Mouse (Mus musculus) adrenal gland, postnatal 25 days (tissue): ENCODE measurements around the gene Ing2. TPM values are rescaled to one million over a fixed set of nuclear protein-coding genes. Genes with fewer than 3 reads are reported as not detected.

Experiments used
- total RNA-seq: library from RNA; stranded (reverse); gene quantifications from 2 replicates; pipeline ENCODE4 v1.2.3, GENCODE M21; 2021

Gene Ing2
- total RNA-seq, 1 experiment from 2014 or later: 26.8 TPM

Other genes starting within 250 kb of the Ing2 start
- 13.2 and 13.6 TPM in 2 replicates for gene Stox2, start 229.2 kb downstream of the Ing2 start, total RNA-seq
- gene Trappc11, start 142.1 kb downstream of the Ing2 start, total RNA-seq: 37.2 and 44.1 TPM in 2 replicates
- gene Rwdd4a, start 141.9 kb downstream of the Ing2 start, total RNA-seq: 45.0 and 45.6 TPM in 2 replicates
- gene Cdkn2aip, start 38.4 kb upstream of the Ing2 start, total RNA-seq: 10.9 and 17.2 TPM in 2 replicates
- gene Cldn24, start 146.6 kb upstream of the Ing2 start, total RNA-seq: not detected in 2 replicates
- gene Cldn22, start 148.9 kb upstream of the Ing2 start, total RNA-seq: 1.1 TPM in 1 of 2 replicates, not detected in the other